Mouse (Mus musculus) lung, postnatal 10 days (tissue): ENCODE data around the gene Rps12.

Experiments used
- DNase-seq: peaks from one replicate; pipeline ENCODE4 v3.0.0; 2021

Gene Rps12

DNA sequence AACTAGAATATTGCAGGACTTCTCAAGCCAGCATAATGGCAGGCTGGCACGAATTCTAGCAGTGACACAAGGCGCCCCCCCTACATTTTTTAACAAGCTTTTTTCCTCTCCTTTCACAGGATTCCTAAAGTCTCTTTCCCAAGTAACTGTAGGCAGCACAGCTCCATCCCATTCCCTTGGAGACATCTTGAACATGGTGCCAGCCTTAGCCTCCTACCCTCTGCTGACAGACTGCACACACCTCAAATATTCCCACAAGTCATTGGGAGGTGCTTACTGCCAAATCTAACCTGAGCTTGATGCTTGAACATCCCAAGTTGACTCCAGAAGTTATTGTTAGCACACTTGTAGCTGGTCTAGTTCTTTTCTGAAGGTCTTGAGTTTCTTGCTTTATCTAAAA, 3.0 kb downstream of the Rps12 start:
- no peak for DNase-seq

- DNase-seq: no peak
Measured at GRCm38 (mm10) chr10:23783493-23783884, 3.6 kb downstream of the Rps12 start.

DNA sequence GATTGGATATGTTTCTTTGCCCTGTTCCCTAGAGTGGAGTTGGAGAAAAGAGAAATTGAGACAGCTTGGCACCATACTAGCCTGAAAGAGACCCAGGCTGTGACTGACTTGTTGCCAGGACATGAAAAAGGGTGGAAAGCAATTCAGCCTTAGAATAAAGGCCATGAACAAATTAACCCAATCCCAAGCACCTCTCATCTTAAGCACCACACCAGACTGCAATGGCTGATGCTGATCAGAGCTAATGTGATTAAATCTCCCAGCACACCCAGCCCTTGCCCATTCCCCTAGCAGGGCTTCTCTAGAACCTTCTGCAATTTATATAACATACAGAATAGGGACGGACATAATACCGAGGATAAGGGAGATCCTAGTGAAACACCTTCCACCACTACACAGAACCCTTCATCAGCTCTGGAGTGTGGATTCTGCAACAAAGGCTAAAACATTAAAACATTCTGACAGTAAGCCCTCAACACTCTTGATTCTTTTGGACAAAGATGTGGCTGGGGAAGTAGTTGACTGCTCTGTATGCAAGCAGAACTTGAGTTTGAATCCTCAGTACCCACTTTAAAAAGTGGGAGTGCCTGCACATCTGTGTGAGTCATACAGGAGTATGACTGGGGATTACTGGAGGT, 4.1 kb downstream of the Rps12 start:
- DNase-seq: no peak

- DNase-seq: no peak
Measured at GRCm38 (mm10) chr10:23781760-23782735, 5.0 kb downstream of the Rps12 start.

DNA sequence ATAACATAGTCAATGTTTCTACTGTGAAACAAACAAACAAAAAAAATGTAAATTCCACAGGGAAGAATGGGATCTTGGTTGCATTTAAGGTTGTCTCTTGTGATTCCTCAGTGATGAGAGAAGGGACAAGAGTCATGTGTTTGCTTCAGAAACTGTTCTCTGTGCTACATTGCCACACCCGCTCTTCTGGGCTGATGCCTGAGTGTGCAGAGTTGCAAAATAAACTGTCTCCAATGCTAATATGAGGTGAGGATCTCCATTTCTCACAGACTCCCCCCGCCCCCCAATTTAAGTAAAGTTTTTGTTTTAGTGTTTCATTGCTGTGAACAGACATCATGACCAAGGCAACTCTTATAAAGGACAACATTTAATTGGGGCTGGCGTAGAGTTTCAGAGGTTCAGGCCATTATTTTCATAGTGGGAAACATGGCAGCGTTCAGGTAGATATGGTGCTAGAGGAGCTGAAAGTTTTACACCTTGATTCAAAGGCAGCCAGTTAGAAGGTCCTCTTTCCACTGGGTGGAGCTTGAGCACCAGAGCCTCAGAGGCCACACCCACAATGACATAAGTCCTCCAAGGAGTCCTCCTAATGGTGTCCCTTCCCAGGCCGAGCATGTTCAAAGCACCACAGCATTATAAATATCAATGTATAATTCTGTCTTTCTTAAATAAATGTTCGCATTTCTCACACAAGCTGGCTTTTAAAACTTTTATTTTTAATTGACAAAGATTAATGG, 6.4 kb downstream of the Rps12 start:
- DNase-seq: peak; percentile 21

DNA sequence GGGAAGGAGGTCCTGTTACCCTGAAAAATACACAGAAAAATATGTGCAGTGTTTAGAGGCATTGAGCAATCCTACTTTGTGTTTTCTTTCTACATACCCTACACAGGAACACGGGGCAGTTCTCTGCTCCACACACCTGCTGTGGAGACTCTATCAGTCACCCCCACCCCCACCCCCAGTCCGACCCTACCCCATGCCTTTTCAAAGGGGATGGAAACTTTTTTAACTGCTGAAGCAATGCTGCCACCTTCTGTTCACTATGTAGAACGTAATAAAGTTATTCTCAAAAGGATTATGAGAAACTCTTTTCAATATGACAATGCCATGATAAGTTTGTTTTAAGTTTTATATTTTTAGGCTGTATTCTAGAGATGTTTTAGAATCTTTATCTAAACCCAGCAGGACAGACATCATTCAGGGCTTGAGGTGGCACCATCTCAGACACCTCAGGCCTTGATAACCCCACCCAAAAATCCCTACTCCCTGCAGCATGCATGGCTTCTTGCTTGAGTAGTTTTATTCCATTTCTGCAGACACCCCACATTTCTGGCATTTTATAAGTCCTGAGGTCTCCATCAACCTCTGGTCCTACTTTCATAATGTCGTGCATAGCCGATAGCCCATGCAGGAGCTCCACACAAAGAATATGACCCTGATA, 9.7 kb downstream of the Rps12 start:
- no peak for DNase-seq

DNA sequence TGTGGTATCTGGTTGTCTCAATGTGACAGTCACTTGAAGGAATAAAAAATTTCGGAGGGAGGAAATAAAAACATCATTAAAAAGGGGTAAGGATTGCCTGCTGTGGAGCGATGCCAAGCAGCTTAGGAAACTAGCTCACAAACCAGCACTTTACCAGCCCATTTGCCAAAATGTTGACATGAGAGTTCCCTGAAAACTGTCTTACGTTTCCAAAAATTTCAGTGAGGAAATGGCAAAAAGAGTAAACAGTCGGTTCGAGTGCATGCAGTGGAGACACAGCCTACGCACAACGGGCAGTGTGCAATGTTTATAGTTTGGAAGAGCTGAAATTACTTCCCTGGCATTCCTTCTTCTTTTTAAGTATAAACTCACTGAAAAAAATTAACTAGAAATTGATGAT, 32.9 kb downstream of the Rps12 start:
- DNase-seq: no peak
